Mouse (Mus musculus) spleen, adult 2 months (tissue): ENCODE measurements around the gene Pim1.

Experiments
- CTCF ChIP-seq: fragments of 200-500 bp; IDR thresholded peaks from 2 replicates; pipeline ENCODE4 v1.5.1; 2011; ENCODE audit warnings: mild to moderate bottlenecking, inconsistent platforms; ENCODE audit not compliant: insufficient read depth, insufficient read length, insufficient replicate concordance; ENCODE audit errors: extremely low read depth
- POLR2A ChIP-seq: fragments of 200-500 bp; IDR thresholded peaks from 2 replicates; pipeline ENCODE4 v1.6.1; 2011; ENCODE audit warnings: low read depth, low read length, inconsistent platforms

DNA sequence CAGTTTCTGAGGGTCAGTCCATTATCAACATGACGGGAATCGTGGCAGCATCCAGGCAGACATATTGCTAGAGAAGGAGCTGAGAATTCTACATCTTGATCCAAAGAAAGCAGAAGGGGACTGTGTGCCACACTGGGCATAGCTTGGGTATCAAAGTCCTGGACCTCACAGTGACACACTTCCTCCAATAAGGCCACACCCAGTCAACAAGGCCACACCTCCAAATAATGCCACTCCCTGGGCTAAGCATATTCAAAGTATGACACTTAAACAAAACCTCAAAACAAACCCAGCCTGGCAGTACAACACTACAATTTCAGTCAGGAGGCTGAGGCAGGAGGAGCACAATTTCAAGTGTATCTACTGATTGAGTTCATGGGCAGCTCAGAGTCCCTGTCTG lies 7.3 kb upstream of the Pim1 start:
- no peak for TF ChIP-seq POLR2A
- TF ChIP-seq CTCF, result no peak
